Mouse (Mus musculus) right cerebral cortex, postnatal 25 days (tissue): ENCODE data around the gene Snrpd3.

ENCODE experiments used
- DNase-seq: peaks from one replicate; pipeline ENCODE4 v3.0.0; 2022

The Snrpd3 gene

DNA sequence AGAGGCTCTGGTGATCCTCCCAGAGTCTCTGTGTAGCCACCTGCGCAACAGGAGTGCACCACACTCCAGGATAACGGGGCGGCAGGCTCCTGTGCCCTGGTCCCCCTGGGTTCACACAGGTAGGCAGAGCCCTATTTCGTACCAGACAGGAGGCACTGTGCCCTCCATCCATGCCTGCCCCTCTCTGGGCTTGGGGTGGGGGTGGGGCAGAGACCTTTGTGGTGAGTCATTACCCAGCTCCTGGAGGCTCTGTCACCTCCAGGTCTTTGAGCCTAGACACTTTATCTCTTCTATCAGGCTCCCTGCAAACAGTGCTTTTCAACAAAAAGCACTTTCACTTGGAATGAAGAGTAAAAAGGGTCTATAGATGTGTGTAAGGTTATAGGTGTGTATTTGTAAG lies 51.5 kb downstream of the Snrpd3 start:
- no peak for DNase-seq

DNA sequence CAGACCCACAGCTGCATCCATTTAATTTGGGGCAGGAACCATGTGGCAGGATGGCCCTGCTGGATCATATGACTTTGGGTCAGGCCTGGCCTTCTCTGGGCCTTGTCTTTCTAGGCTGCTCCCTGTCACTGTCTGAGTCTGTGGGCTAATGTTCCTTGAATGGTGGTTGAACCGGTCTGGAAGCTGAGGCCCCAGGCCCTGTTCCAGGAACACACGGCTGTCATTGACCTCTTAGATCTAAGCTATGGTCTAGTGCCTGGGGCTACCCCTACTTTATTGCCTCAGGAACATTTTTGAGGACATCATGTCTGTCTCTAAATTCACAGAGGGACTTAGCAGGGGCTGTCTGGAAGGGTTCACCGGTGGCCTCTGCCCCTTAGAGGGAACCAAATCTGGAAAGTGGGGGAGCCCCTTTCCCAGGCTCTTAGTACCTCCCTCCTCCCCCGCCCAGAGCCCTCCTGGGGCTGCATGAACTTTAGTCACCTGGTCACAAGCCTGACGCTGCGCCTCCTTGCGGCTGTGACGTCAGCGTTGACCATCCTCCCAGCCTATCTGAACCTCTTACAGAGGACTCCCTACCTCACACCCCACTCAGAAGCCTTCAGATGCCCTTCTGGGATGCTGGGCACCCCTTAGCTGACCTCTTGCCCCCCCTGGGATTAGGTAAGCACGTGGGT lies 53.8 kb downstream of the Snrpd3 start:
- DNase-seq, result no peak

DNA sequence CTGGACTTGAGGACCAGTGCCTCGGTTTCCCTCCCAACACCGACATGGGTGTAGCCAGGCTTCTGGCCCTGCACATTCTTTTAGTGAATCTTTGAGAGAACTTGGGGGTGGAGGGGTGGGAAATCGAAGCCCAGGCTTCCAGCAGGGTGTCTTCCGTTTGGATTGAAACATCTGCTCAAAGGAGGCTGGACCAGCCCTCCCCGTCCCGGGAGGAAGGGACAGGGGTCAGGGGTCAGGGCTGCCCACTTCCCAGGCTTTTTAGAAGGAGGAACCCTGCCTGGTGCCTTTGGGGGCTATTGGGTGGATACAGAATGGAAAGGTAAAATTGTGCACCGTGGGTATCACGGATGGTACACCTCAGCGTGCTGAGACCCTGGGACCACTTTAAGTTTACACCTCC lies 54.6 kb downstream of the Snrpd3 start:
- DNase-seq, result no peak

DNA sequence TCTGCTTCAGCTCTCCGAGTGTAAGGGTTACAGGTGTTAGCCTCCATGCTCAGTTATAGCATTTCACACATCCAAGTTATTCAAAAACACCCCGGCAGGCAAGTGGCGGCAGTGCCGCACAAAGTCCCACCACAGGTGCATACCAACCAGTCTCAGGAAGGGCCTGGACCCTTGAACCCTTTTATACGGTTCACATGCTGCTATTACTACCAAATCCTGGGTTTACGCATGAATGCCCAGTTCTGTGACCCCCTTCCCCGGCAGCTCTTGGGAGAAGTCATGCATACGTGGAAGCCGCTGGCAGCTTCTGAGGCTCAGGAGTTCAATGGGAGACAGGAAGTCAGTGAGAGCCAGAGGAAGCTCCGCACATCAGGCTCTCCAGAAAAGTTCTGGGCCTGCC lies 55.8 kb downstream of the Snrpd3 start:
- no peak for DNase-seq

DNA sequence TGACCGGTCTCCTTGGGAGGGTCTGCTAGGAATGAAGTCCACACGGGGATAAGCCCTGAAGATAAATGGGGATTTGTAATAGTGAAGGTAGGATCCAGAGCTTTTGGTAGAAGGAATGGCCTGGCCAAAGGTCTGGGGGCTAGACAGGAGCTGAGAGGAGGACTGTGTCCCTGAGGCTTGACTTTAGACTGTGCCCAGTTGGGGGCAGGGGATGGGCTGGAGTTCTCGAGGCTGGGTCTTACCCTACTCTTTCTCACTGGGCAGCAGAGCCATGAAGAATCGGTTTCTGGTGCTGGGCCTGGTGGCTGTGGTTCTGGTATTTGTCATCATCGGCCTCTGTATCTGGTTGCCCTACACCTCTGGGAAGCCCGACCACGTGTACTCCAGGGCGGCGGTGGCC lies 56.6 kb downstream of the Snrpd3 start:
- no peak for DNase-seq

DNA sequence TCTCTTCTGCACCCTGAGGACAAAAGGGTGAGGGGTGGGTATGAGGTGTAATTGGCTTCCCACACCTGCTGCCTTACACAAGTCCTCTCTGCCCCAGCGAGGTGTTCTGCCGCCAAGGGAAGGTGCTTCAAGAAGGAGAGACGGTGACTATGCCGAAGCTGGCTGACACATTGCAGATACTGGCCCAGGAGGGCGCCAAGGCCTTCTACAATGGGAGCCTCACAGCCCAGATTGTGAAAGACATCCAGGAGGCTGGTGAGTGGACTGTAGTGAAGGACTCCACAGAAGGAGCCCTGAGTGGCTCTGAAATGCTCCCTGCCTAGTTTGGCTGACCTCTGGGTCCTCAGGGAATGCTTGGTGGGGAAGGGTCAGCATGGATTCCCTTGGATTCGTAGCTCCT lies 61.8 kb downstream of the Snrpd3 start:
- DNase-seq, result no peak

DNA sequence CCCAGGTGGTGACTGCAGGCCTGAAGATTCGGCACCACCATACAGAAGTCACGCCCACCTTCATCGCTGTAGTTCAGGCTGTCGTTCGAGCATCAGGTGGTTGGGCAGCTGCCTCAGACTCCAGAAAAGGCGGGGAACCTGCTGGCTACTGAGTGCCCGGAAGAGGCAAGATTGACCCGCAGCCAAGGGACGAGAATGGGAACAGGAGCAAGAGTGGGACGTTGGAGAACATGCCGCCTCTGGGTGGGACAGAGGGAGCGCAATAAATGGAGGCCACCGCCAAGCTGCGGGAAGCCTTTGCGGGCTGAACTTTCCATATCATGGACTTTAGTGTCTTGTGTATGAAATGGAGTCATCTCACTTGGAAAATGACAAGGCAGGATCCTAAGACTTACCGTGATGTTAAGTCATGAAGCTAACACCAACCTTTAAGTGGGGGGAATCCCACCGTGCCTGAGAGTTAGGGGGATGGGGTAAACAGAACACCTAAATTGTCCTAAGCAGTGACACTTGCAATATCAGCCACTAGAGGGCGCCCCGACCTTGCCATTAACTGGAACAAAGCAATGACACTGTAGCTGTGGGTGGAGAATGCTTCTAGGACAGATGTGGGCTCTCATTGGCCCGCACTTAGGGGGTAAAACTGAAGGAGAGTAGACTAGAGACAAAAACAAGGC lies 68.7 kb downstream of the Snrpd3 start:
- peak; percentile 78 for DNase-seq

DNA sequence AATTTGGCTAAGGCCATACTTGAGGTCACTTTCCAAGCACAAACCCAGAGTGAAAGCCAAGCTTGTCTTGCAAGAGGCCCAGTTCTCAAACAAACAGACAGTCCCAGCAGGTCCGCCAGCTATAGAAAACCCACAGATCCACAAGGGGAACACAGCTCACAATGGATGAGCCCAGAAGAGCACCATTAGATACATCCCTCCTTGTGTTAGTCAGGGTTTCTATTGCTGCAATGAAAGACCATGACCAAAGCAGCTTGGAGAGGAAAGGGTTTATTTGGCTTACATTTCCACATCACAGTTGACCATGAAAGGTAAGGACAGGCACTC lies 69.2 kb downstream of the Snrpd3 start:
- no peak for DNase-seq
